Mouse (Mus musculus): ENCODE data around the gene Tep1.
"Not testable (repeated sequence)": the region's sequence is repeated elsewhere in the genome, so short reads cannot be mapped to it uniquely, and the experiment has no call there.

Tep1 gene

GRCm38 (mm10) chr14:50869889-50870804 is at the start of gene Tep1:
TSS of gene Tep1 (minus strand) at chr14:50870560.
- peak; percentile 76 for DNase-seq (ENCODE audit: low spot score)

GRCm38 (mm10) chr14:50911356-50911755 is 41.0 kb upstream of the Tep1 start:
- no peak for DNase-seq (ENCODE audit: low spot score)

- no peak for DNase-seq (ENCODE audit: low spot score)
These were observed 37.8 kb upstream of the Tep1 start for GRCm38 (mm10) chr14:50908126-50908525.

GRCm38 (mm10) chr14:50905327-50905726 is 35.0 kb upstream of the Tep1 start:
- not testable (repeated sequence) for DNase-seq (ENCODE audit: low spot score)

GRCm38 (mm10) chr14:50904828-50905129 is 34.4 kb upstream of the Tep1 start:
- DNase-seq (ENCODE audit: low spot score): no peak

- peak; percentile 78 for DNase-seq (ENCODE audit: low spot score)
These were observed 33.8 kb upstream of the Tep1 start for GRCm38 (mm10) chr14:50903973-50904827.

GRCm38 (mm10) chr14:50897992-50898391 is 27.6 kb upstream of the Tep1 start:
- not testable (repeated sequence) for DNase-seq (ENCODE audit: low spot score)

- peak; percentile 9 for DNase-seq (ENCODE audit: low spot score)
These were observed 27.0 kb upstream of the Tep1 start, which contains the start of gene Klhl33 for GRCm38 (mm10) chr14:50897374-50897765. TSS of gene Klhl33 (minus strand) at chr14:50897507.

GRCm38 (mm10) chr14:50896747-50897373 is 26.5 kb upstream of the Tep1 start:
- DNase-seq (ENCODE audit: low spot score): peak; percentile 32

- DNase-seq (ENCODE audit: low spot score): peak; percentile 28
These were observed 25.8 kb upstream of the Tep1 start for GRCm38 (mm10) chr14:50895985-50896746.

- no peak for DNase-seq (ENCODE audit: low spot score)
These were observed 25.0 kb upstream of the Tep1 start for GRCm38 (mm10) chr14:50895407-50895806.

- DNase-seq (ENCODE audit: low spot score): no peak
These were observed 22.4 kb upstream of the Tep1 start for GRCm38 (mm10) chr14:50892541-50893459.

GRCm38 (mm10) chr14:50892091-50892490 is 21.7 kb upstream of the Tep1 start:
- DNase-seq (ENCODE audit: low spot score): no peak

- no peak for DNase-seq (ENCODE audit: low spot score)
These were observed 21.3 kb upstream of the Tep1 start for GRCm38 (mm10) chr14:50891621-50892020.

- no peak for DNase-seq (ENCODE audit: low spot score)
These were observed 6.0 kb upstream of the Tep1 start for GRCm38 (mm10) chr14:50876236-50876950.

GRCm38 (mm10) chr14:50875591-50876230 is 5.4 kb upstream of the Tep1 start:
- no peak for DNase-seq (ENCODE audit: low spot score)

- DNase-seq (ENCODE audit: low spot score): no peak
These were observed 4.8 kb upstream of the Tep1 start for GRCm38 (mm10) chr14:50875175-50875574.

- no peak for DNase-seq (ENCODE audit: low spot score)
These were observed 924 bp upstream of the Tep1 start for GRCm38 (mm10) chr14:50871284-50871683.

GRCm38 (mm10) chr14:50870805-50871143 is 414 bp upstream of the Tep1 start:
- no peak for DNase-seq (ENCODE audit: low spot score)
